Mouse (Mus musculus): Measurements from ENCODE around the gene Klhl31. TPM values are rescaled to one million over a fixed set of nuclear protein-coding genes. Genes with fewer than 3 reads are reported as not detected.

The Klhl31 gene
- polyA plus RNA-seq, 1 experiment from 2014 or later, result 39.8 TPM

GRCm38 (mm10) chr9:77695586-77695985 is 59.3 kb downstream of the Klhl31 start:
- Histone ChIP-seq H3K27me3 (replicated peaks; ENCODE audit: control insufficient read depth, insufficient read depth, low read length) (no peaks in the 10 kb centered on the region), H3K27ac (replicated peaks; ENCODE audit: low read depth, low read length) (no peak overlapping the region), H3K4me3 (ENCODE audit: low read depth, low read length) (no peak overlapping the region), H3K9me3 (ENCODE audit: control insufficient read depth, low read length) (no peaks in the 10 kb centered on the region), H3K9ac (ENCODE audit: low read depth, low read length) (no peak overlapping the region), H3K4me1 (ENCODE audit: control insufficient read depth, insufficient read depth, low read length) (no peaks in the 10 kb centered on the region), H3K4me2 (ENCODE audit: low read depth, low read length) (no peak overlapping the region), H3K36me3 (ENCODE audit: control insufficient read depth, insufficient read depth, low read length) (no peaks in the 10 kb centered on the region)
- 80% methylated on average over 5 of the region's 5 CpGs for WGBS
- DNase-seq (ENCODE audit: low spot score) (no peak), ATAC-seq (ENCODE audit: low read depth) (no peak)

DNA sequence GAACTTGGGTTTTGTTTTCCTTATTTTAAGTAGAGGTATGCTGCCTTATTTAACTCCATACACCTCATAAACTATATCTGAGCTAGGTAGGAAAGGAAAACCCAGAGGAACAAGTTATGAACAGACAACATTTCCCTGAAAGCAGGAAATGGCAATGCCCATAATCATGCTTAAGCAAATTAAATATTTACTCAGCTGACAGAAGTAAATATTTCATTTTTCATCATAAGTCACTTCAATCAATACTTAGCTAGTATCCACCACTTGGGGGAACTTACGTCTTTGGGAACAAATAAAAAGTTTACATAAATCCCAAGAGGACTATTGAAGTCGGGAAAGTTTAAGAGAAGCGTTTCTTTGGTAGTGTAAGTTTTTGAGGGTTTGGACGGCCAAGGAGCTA is 67.2 kb downstream of the Klhl31 start:
- ATAC-seq (ENCODE audit: low read depth) (no peak), DNase-seq (ENCODE audit: low spot score) (no peak)
- whole genome bisulfite sequencing, result 76% methylated on average over 4 of the region's 4 CpGs
- Histone ChIP-seq H3K4me1 (ENCODE audit: control insufficient read depth, insufficient read depth, low read length) (no peaks in the 10 kb centered on the region), H3K27ac (replicated peaks; ENCODE audit: low read depth, low read length) (no peak overlapping the region), H3K27me3 (replicated peaks; ENCODE audit: control insufficient read depth, insufficient read depth, low read length) (no peaks in the 10 kb centered on the region), H3K36me3 (ENCODE audit: control insufficient read depth, insufficient read depth, low read length) (no peaks in the 10 kb centered on the region), H3K4me3 (ENCODE audit: low read depth, low read length) (no peak overlapping the region), H3K9me3 (ENCODE audit: control insufficient read depth, low read length) (no peaks in the 10 kb centered on the region), H3K9ac (ENCODE audit: low read depth, low read length) (no peak overlapping the region), H3K4me2 (ENCODE audit: low read depth, low read length) (no peak overlapping the region)

DNA sequence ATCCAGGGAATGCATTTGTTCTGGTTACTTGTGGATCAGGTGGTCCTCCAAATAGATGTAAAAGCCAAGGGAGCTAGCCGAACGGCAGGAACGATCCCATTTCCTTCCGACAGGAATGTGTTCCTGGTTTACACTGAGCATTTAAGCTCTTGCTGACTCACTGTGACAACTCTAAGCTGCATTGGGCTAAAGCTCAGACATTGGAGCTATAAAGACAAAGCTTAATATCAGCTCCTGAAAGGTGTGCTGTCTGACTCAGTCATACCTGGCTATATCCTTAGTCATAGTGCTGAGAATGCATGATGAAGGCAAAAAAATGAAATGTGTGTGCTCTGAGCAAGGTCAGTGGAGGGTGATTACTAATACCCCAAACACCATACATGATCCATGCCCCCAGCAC is 67.8 kb downstream of the Klhl31 start:
- H3K4me1 ChIP-seq (ENCODE audit: control insufficient read depth, insufficient read depth, low read length), result no peaks in the 10 kb centered on the region
- no peak overlapping the region for H3K4me3 ChIP-seq (ENCODE audit: low read depth, low read length)
- no peak overlapping the region for H3K9ac ChIP-seq (ENCODE audit: low read depth, low read length)
- no peak overlapping the region for H3K27ac ChIP-seq (replicated peaks; ENCODE audit: low read depth, low read length)
- no peak overlapping the region for H3K4me2 ChIP-seq (ENCODE audit: low read depth, low read length)
- no peaks in the 10 kb centered on the region for H3K27me3 ChIP-seq (replicated peaks; ENCODE audit: control insufficient read depth, insufficient read depth, low read length)
- H3K9me3 ChIP-seq (ENCODE audit: control insufficient read depth, low read length), result no peaks in the 10 kb centered on the region
- no peaks in the 10 kb centered on the region for H3K36me3 ChIP-seq (ENCODE audit: control insufficient read depth, insufficient read depth, low read length)
- ATAC-seq (ENCODE audit: low read depth), result no peak
- no peak for DNase-seq (ENCODE audit: low spot score)
- 67% methylated on average over 4 of the region's 4 CpGs for WGBS

DNA sequence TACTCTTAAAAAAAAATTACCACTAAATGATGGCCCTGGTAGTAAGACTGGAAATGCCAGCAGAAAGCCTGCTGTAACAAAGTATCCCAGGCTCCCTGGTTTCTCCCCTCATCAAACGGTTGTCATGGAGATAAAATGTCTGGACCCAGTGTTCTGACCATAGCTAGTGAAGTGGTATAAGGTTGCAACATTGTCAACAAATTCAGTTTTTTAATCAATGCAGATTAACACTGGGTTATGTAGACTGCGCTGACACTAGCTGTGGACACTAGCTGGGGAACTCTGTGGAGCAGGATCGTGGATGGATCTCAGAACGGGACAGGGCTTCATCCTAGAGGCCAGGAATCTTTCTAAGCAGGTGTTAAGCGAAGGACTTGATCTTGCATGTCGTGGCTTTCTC is 70.2 kb downstream of the Klhl31 start:
- Histone ChIP-seq H3K4me3 (ENCODE audit: low read depth, low read length) (no peak overlapping the region), H3K36me3 (ENCODE audit: control insufficient read depth, insufficient read depth, low read length) (no peaks in the 10 kb centered on the region), H3K27ac (replicated peaks; ENCODE audit: low read depth, low read length) (no peak overlapping the region), H3K9me3 (ENCODE audit: control insufficient read depth, low read length) (no peaks in the 10 kb centered on the region), H3K4me2 (ENCODE audit: low read depth, low read length) (no peak overlapping the region), H3K27me3 (replicated peaks; ENCODE audit: control insufficient read depth, insufficient read depth, low read length) (no peaks in the 10 kb centered on the region), H3K9ac (ENCODE audit: low read depth, low read length) (no peak overlapping the region), H3K4me1 (ENCODE audit: control insufficient read depth, insufficient read depth, low read length) (no peaks in the 10 kb centered on the region)
- ATAC-seq (ENCODE audit: low read depth) (no peak), DNase-seq (ENCODE audit: low spot score) (no peak)
- WGBS, result 75% methylated on average over 6 of the region's 6 CpGs

GRCm38 (mm10) chr9:77707433-77708139 is 71.3 kb downstream of the Klhl31 start:
- no peaks in the 10 kb centered on the region for H3K36me3 ChIP-seq (ENCODE audit: control insufficient read depth, insufficient read depth, low read length)
- WGBS, result 64% methylated on average over 9 of the region's 9 CpGs
- no peaks in the 10 kb centered on the region for H3K9me3 ChIP-seq (ENCODE audit: control insufficient read depth, low read length)
- DNase-seq (ENCODE audit: low spot score) (no peak), ATAC-seq (ENCODE audit: low read depth) (no peak)
- no peak overlapping the region for H3K9ac ChIP-seq (ENCODE audit: low read depth, low read length)
- H3K27ac ChIP-seq (replicated peaks; ENCODE audit: low read depth, low read length), result no peak overlapping the region
- H3K4me3 ChIP-seq (ENCODE audit: low read depth, low read length), result no peak overlapping the region
- H3K4me1 ChIP-seq (ENCODE audit: control insufficient read depth, insufficient read depth, low read length), result no peaks in the 10 kb centered on the region
- no peak overlapping the region for H3K4me2 ChIP-seq (ENCODE audit: low read depth, low read length)
- H3K27me3 ChIP-seq (replicated peaks; ENCODE audit: control insufficient read depth, insufficient read depth, low read length), result no peaks in the 10 kb centered on the region

- DNase-seq (ENCODE audit: low spot score) (no peak), ATAC-seq (ENCODE audit: low read depth) (no peak)
- H3K4me3 ChIP-seq (ENCODE audit: low read depth, low read length), result no peak overlapping the region
- H3K27ac ChIP-seq (replicated peaks; ENCODE audit: low read depth, low read length), result no peak overlapping the region
- WGBS, result 77% methylated on average over 5 of the region's 5 CpGs
- no peak overlapping the region for H3K9ac ChIP-seq (ENCODE audit: low read depth, low read length)
- no peak overlapping the region for H3K4me2 ChIP-seq (ENCODE audit: low read depth, low read length)
- no peaks in the 10 kb centered on the region for H3K36me3 ChIP-seq (ENCODE audit: control insufficient read depth, insufficient read depth, low read length)
- H3K4me1 ChIP-seq (ENCODE audit: control insufficient read depth, insufficient read depth, low read length), result no peaks in the 10 kb centered on the region
- no peaks in the 10 kb centered on the region for H3K27me3 ChIP-seq (replicated peaks; ENCODE audit: control insufficient read depth, insufficient read depth, low read length)
- H3K9me3 ChIP-seq (ENCODE audit: control insufficient read depth, low read length), result no peaks in the 10 kb centered on the region
These were observed 72.7 kb downstream of the Klhl31 start for GRCm38 (mm10) chr9:77708950-77709349.

Other genes with a start within 250 kb of the Klhl31 start
- 13.5 and 14.1 TPM in 2 replicates for gene Lrrc1, start 91.6 kb upstream of the Klhl31 start, polyA plus RNA-seq (2014; fragmentation: Nextera tagmentation; extraction: Ambion mirVana)
- gene Gclc, start 118.0 kb downstream of the Klhl31 start, polyA plus RNA-seq (2014; fragmentation: Nextera tagmentation; extraction: Ambion mirVana), result 16.8 and 17.7 TPM in 2 replicates